Mouse (Mus musculus) cerebellum, adult 2 months (tissue): ENCODE data around the gene Tbxa2r.

Experiments used
- CTCF ChIP-seq: fragments of 200-500 bp; IDR thresholded peaks from 2 replicates; pipeline ENCODE4 v1.5.1; 2011; ENCODE audit warnings: low read depth, mild to moderate bottlenecking, control low read depth, low read length, moderate library complexity, borderline replicate concordance; ENCODE audit not compliant: insufficient read depth
- POLR2A ChIP-seq: fragments of 200-500 bp; IDR thresholded peaks from 2 replicates; pipeline ENCODE4 v1.6.1; 2011; ENCODE audit warnings: low read length, control low read depth, borderline replicate concordance; ENCODE audit not compliant: insufficient read depth

DNA sequence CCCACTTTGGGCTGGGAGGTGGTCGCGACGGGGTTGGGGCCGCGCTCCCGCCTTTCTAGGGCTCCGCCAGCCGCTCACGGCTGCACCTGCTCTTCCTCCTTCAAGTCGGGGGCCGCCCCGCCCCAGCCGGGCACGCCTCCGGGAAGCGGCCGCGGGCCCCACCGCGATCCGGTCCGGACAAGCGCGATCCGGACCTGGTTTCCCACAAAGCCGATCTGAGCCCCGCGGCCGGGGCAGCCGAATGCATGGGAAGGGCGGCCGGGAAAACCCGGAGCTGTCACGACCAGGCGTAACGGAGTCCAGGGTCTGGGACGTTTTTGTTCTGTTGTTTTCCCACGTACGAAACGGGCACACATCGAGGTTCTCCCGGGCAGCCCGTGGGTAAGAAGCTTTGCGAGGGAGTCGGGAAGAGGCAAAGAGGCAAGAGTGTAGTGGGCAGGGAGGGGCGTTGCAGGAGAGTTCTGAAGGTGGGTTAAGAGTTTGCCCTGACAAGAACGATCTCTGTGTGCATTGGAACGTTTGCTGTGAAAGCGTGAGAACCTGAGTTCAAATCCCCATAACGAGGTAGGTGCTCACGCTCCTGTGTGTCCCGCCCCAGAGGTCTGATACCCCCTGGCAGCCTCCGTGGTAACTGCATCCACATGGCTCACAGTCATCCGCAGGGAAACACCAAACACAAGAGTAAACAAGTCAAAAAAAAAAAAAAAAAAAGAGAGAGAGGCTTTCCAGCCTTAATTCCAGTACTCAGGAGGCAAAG lies 42.7 kb upstream of the Tbxa2r start:
- no peak for TF ChIP-seq CTCF
- no peak for TF ChIP-seq POLR2A
